8 mouse cellular contexts compared by ENCODE assay signal in the genomic region with DNA sequence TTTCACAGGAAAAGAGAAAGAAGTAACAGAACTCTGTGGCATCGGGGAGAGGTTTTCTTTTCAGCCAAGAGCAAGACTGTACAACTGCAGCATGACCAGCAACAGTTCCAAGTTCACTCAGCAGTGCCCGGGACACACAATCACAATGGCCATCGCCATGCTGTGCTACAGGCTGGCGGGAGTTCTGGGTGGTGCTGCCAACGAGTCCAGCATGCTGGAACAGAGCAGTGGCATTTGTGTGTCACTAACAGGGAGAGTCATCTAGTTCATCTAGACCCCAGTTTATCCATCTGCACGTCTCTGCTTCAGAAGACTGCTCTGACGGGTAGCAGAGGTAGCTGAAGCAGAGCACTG.
DNase-seq lines count a peak whose midpoint lies in the region; ATAC-seq and TF ChIP-seq lines count a peak whose summit lies in the region.

No protein-coding gene starts in this region.

- DNase-seq in heart, postnatal 4 days: peak; percentile 38
- no peak for DNase-seq in retina, embryonic 14.5 days (ENCODE audit: low spot score)
- no peak for DNase-seq in spleen, adult 12 weeks (ENCODE audit: low spot score)

- no peaks in the 10 kb centered on the region for H3K36me3 ChIP-seq in hindbrain, embryonic 16.5 days (ENCODE audit: control insufficient read depth, insufficient read depth, low read length)
- peaks cover 5% of the 10 kb centered on the region for H3K36me3 ChIP-seq in hindbrain, embryonic 13.5 days
- peaks cover 92% of the 10 kb centered on the region for H3K36me3 ChIP-seq in megakaryocyte, embryonic 14.5 days (replicated peaks; ENCODE audit: low read length)

- no peaks in the 10 kb centered on the region for H3K9me3 ChIP-seq in hindbrain, embryonic 16.5 days (ENCODE audit: control insufficient read depth, low read length)
- no peaks in the 10 kb centered on the region for H3K9me3 ChIP-seq in hindbrain, embryonic 13.5 days
- H3K9me3 ChIP-seq in megakaryocyte, embryonic 14.5 days: no peaks in the 10 kb centered on the region

- no peak for TF ChIP-seq CTCF in bone marrow macrophage, adult 2 months (IDR thresholded peaks at IDR 0.05; ENCODE audit: low read depth, low read length)

- peak; percentile 77; the same call in 1 of the 2 replicates for ATAC-seq in hindbrain, embryonic 16.5 days
- no peak for ATAC-seq in hindbrain, embryonic 13.5 days (ENCODE audit: low FRiP score)
- 0 out of 2 replicates have a peak, but pooled peaks have one; percentile 15 for ATAC-seq in common myeloid progenitor, adult 5-6 weeks (replicated peaks; ENCODE audit: low read depth, poor library complexity, severe bottlenecking)

- no peak overlapping the region for H3K9ac ChIP-seq in hindbrain, embryonic 16.5 days (ENCODE audit: low read depth, low read length)
- no peak overlapping the region for H3K9ac ChIP-seq in hindbrain, embryonic 13.5 days

- H3K27ac ChIP-seq in hindbrain, embryonic 16.5 days (ENCODE audit: low read depth, low read length): 0 out of 2 replicates have a peak overlapping the region, but pooled peaks have one; percentile 17
- no peak overlapping the region for H3K27ac ChIP-seq in hindbrain, embryonic 13.5 days
- peak overlapping the region; percentile 40 for H3K27ac ChIP-seq in bone marrow macrophage, adult 2 months (ENCODE audit: insufficient read depth, low read depth, low read length)

- 0 out of 2 replicates have a peak, but pooled peaks cover 7% of the 10 kb centered on the region for H3K4me1 ChIP-seq in hindbrain, embryonic 16.5 days (ENCODE audit: control insufficient read depth, insufficient read depth, low read depth, low read length)
- peaks cover 14% of the 10 kb centered on the region; the same call in 1 of the 2 replicates for H3K4me1 ChIP-seq in hindbrain, embryonic 13.5 days (replicated peaks)
- peaks cover 50% of the 10 kb centered on the region for H3K4me1 ChIP-seq in bone marrow macrophage, adult 2 months (ENCODE audit: control insufficient read depth, insufficient read depth, low read length)
- peaks cover 100% of the 10 kb centered on the region for H3K4me1 ChIP-seq in megakaryocyte, embryonic 14.5 days

- TF ChIP-seq POLR2A in bone marrow macrophage, adult 2 months (IDR thresholded peaks at IDR 0.05; ENCODE audit: borderline replicate concordance, low read depth, low read length): no peak

- no peak overlapping the region for H3K4me2 ChIP-seq in hindbrain, embryonic 16.5 days (ENCODE audit: low read length)
- H3K4me2 ChIP-seq in hindbrain, embryonic 13.5 days: no peak overlapping the region

- no peaks in the 10 kb centered on the region for H3K27me3 ChIP-seq in hindbrain, embryonic 16.5 days (replicated peaks; ENCODE audit: control insufficient read depth, insufficient read depth, low read length)
- H3K27me3 ChIP-seq in hindbrain, embryonic 13.5 days: no peaks in the 10 kb centered on the region
- no peaks in the 10 kb centered on the region for H3K27me3 ChIP-seq in megakaryocyte, embryonic 14.5 days (replicated peaks)

- 50% methylated on average over 7 of the region's 7 CpGs for WGBS in hindbrain, embryonic 16.5 days
- 69% methylated on average over 7 of the region's 7 CpGs for WGBS in hindbrain, embryonic 13.5 days

- H3K4me3 ChIP-seq in hindbrain, embryonic 16.5 days (ENCODE audit: low read length): no peak overlapping the region
- H3K4me3 ChIP-seq in hindbrain, embryonic 13.5 days: no peak overlapping the region
- H3K4me3 ChIP-seq in bone marrow macrophage, adult 2 months (ENCODE audit: insufficient read depth, low read length): no peak overlapping the region
- H3K4me3 ChIP-seq in megakaryocyte, embryonic 14.5 days (replicated peaks): peak overlapping the region; percentile 71
